Mouse (Mus musculus) cerebellum, adult 9-11 months (tissue): ENCODE measurements around the gene Ces2g.
A peak's percentile ranks its signal among the peaks of the same experiment; 100 is the strongest.

ENCODE experiments used
- DNase-seq: peaks from one replicate; pipeline ENCODE4 v3.0.0; 2022

Ces2g gene

GRCm38 (mm10) chr8:104961537-104961961 is at the start of gene Ces2g:
TSS of gene Ces2g (plus strand) at chr8:104961718.
- DNase-seq, result no peak

- no peak for DNase-seq
Measured at GRCm38 (mm10) chr8:104925972-104926596, 35.4 kb upstream of the Ces2g start, which contains the start of gene Ces2e. TSS of gene Ces2e (plus strand) at chr8:104926260.

GRCm38 (mm10) chr8:104927301-104927700 is 34.2 kb upstream of the Ces2g start:
- no peak for DNase-seq

GRCm38 (mm10) chr8:104944665-104945064 is 16.9 kb upstream of the Ces2g start:
- no peak for DNase-seq

GRCm38 (mm10) chr8:104947056-104947455 is 14.5 kb upstream of the Ces2g start, which contains the start of gene Ces2f:
TSS of gene Ces2f (plus strand) at chr8:104947356.
- DNase-seq, result no peak

GRCm38 (mm10) chr8:104949031-104949430 is 12.5 kb upstream of the Ces2g start:
- no peak for DNase-seq

- no peak for DNase-seq
Measured at GRCm38 (mm10) chr8:104962229-104962901, 847 bp downstream of the Ces2g start.

GRCm38 (mm10) chr8:104963375-104963894 is 1.9 kb downstream of the Ces2g start:
- no peak for DNase-seq

- DNase-seq, result no peak
Measured at GRCm38 (mm10) chr8:104984126-104984525, 22.6 kb downstream of the Ces2g start.

GRCm38 (mm10) chr8:104984942-104985341 is 23.4 kb downstream of the Ces2g start:
- DNase-seq, result peak; percentile 19

- DNase-seq, result no peak
Measured at GRCm38 (mm10) chr8:104998191-104998590, 36.7 kb downstream of the Ces2g start.

- DNase-seq, result no peak
Measured at GRCm38 (mm10) chr8:104999183-104999582, 37.7 kb downstream of the Ces2g start.

- no peak for DNase-seq
Measured at GRCm38 (mm10) chr8:105000586-105000985, 39.1 kb downstream of the Ces2g start, which contains the start of gene Ces2h. TSS of gene Ces2h (plus strand) at chr8:105000853.

GRCm38 (mm10) chr8:105010000-105010399 is 48.5 kb downstream of the Ces2g start:
- DNase-seq, result no peak

GRCm38 (mm10) chr8:105011136-105011535 is 49.6 kb downstream of the Ces2g start:
- no peak for DNase-seq

GRCm38 (mm10) chr8:105014391-105014790 is 52.9 kb downstream of the Ces2g start:
- no peak for DNase-seq
